Mouse (Mus musculus): Measurements from ENCODE around the gene Arsg. TPM values are rescaled to one million over a fixed set of nuclear protein-coding genes. Genes with fewer than 3 reads are reported as not detected.
A peak's percentile ranks its signal among the peaks of the same experiment; 100 is the strongest.

Arsg gene
- polyA plus RNA-seq (2015; fragmentation: Nextera tagmentation; extraction: Ambion mirVana), result 3.3 and 3.6 TPM in 2 replicates

DNA sequence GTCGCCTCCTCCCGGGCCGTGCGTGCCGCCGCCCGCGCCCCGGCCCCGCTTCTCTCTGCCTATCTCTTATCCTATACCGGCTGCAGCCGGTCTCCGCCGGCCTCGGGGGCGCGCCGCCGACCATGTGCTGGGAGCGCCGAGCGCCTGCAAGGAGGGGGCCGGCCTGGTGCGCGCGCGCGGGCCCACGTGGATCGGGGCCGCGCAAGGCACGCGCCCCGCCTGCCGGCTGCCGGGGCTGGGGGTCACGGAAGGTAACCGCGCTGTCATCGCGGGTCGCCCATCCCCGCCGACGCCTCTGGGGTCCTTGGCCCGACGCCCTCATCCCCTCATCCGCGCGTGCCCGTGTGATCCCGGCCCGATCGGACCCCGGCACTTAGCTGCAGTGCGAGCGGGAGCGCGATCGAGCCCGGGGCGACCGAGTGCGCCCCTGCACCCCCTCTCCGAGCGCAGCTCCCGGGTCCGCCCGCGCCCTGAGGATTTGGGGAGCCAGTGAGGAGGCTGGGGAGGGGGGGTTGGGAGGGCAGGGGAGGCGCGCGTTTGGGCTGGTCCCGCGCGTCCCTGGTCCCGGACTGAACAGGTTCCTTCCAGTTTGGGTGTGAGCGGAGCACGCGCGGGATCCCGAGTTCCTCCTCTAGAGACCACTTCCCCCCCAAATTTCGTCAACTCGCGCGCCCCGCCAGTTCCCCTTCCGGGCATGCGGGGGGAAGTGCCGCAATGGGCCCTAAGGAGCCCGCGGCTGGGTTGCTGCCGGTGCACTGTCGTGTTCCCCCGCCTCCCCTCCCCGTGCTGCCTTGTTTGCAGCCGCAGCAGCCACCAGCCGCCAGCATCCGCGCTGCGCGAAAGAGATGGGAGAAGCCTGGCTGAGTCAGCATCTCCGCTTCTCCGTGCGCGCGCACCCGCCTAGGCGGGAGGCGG lies at the start of gene Arsg, which contains the start of gene Slc16a6:
Gene Arsg (plus strand): TSS at position 204 of the 915 bp plus-strand sequence.
Gene Slc16a6 (minus strand): TSS at position 428 of the 915 bp plus-strand sequence.
- H3K4me3 ChIP-seq (replicated peaks), result peak within 1 kb of the TSS; percentile 80
- H3K4me1 ChIP-seq (replicated peaks), result peaks cover 11% of the 10 kb centered on the region

DNA sequence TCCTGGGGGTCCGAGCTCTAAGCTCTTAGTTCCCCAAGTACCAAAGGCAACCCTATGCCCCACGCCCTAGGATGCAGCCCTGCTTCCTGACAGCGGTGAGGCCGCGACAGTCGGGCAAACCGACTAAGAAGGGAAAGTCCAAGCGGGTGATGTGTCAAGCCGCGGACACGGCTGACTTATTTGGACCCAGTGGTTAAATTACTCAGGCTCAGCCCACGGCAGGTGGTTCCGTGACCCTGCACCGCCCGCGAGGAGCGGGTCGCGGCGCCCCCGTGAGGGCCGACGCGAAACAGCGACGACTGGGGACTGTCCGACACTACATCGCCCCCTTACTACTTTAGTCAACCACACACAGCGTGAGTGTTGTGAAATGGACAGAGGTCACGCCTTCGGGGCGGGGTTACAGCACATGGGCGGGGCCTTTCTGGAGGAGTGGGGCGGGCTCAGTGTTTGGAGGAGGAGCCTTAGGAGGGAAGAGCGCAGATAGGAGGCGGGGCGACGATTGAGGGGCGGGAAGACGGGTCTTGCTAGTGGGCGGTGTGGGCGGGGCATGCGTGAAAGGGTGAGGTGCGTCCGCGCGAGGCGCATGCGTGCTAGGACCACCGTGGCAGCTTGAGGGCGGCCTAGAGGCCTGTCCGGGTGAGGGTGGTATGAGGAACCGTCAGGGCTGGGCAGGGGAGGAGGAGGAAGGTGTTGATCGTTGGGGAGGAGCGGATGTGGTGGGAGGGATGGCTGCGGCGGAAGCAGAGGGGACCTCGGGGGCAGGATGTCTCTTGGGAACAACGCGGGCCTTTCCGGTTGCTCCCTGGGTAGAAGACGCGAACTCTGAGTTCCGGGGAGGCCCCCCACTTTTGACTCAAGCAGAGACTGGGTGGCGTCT lies 47.5 kb upstream of the Arsg start, which contains the start of gene Amz2:
Gene Amz2 (plus strand): TSS at position 555 of the 880 bp plus-strand sequence.
- H3K9me3 ChIP-seq, result no peaks in the 10 kb centered on the region
- H3K4me1 ChIP-seq (replicated peaks), result peaks cover 5% of the 10 kb centered on the region; the same call in 1 of the 2 replicates
- peak; percentile 98 for ATAC-seq
- H3K36me3 ChIP-seq, result peaks cover 13% of the 10 kb centered on the region; the same call in 1 of the 2 replicates
- H3K4me2 ChIP-seq (replicated peaks), result peak within 1 kb of the TSS; percentile 76
- WGBS, result under 1% methylated on average over 65 of the region's 65 CpGs
- peak within 1 kb of the TSS; percentile 88 for H3K27ac ChIP-seq
- no peaks in the 10 kb centered on the region for H3K27me3 ChIP-seq (replicated peaks)
- peak within 1 kb of the TSS; percentile 61 for H3K9ac ChIP-seq
- H3K4me3 ChIP-seq (replicated peaks), result peak within 1 kb of the TSS; percentile 62

More for the DNA sequence above, at the start of gene Arsg, which contains the start of gene Slc16a6:
- under 1% methylated on average over 108 of the region's 111 CpGs for WGBS
- H3K9me3 ChIP-seq, result no peaks in the 10 kb centered on the region
- ATAC-seq, result peak; percentile 93
- H3K27ac ChIP-seq, result peak within 1 kb of the TSS; percentile 92
- H3K9ac ChIP-seq, result peak within 1 kb of the TSS; percentile 87
- no peaks in the 10 kb centered on the region for H3K27me3 ChIP-seq (replicated peaks)
- peak within 1 kb of the TSS; percentile 93 for H3K4me2 ChIP-seq (replicated peaks)
- no peaks in the 10 kb centered on the region for H3K36me3 ChIP-seq

DNA sequence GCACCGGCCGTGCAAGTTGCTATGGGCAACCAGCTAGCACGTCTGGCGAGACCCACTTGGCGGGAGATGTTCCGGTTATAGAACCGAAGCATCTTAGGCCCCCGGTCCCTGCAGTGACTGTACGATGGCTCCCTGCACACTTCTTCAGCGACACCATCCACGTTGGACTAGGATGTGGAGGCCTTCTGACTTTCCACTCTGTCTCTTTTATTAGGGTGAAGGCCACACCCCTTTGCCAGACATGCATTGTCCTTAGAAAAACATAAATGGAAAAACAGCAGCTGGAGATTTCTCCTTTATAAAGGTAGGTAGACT lies 46.9 kb upstream of the Arsg start:
- WGBS, result under 1% methylated on average over 11 of the region's 11 CpGs
- ATAC-seq, result no peak
- peaks cover 5% of the 10 kb centered on the region; the same call in 1 of the 2 replicates for H3K4me1 ChIP-seq (replicated peaks)
- peak overlapping the region; percentile 62 for H3K4me3 ChIP-seq (replicated peaks)
- peaks cover 14% of the 10 kb centered on the region; the same call in 1 of the 2 replicates for H3K36me3 ChIP-seq
- peak overlapping the region; percentile 88 for H3K27ac ChIP-seq
- H3K4me2 ChIP-seq (replicated peaks), result peak overlapping the region; percentile 76
- H3K9me3 ChIP-seq, result no peaks in the 10 kb centered on the region
- H3K9ac ChIP-seq, result peak overlapping the region; percentile 61
- H3K27me3 ChIP-seq (replicated peaks), result no peaks in the 10 kb centered on the region

DNA sequence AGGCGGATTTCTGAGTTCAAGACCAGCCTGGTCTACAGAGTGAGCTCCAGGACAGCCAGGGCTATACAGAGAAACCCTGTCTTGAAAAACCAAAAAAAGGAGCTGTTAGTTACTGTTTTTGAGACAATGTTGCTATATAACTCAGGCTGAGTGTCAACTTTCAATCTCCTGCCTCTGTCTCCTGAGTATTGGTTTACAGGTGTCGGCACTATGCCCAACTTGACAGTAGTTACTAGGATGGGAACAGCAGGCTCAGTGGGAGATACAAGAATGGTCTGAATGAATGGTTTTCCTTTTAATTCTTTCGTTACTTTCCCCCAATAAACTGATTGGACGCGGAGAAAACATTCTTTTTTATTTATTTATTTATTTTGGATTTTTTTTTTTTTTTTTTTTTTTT lies 45.8 kb upstream of the Arsg start:
- ATAC-seq, result no peak
- peaks cover 14% of the 10 kb centered on the region; the same call in 1 of the 2 replicates for H3K36me3 ChIP-seq
- H3K9ac ChIP-seq, result no peak overlapping the region
- H3K27ac ChIP-seq, result no peak overlapping the region
- no peaks in the 10 kb centered on the region for H3K27me3 ChIP-seq (replicated peaks)
- WGBS, result 94% methylated on average over 5 of the region's 5 CpGs
- H3K4me3 ChIP-seq (replicated peaks), result no peak overlapping the region
- no peaks in the 10 kb centered on the region for H3K9me3 ChIP-seq
- H3K4me2 ChIP-seq (replicated peaks), result no peak overlapping the region
- peaks cover 8% of the 10 kb centered on the region; the same call in 1 of the 2 replicates for H3K4me1 ChIP-seq (replicated peaks)

DNA sequence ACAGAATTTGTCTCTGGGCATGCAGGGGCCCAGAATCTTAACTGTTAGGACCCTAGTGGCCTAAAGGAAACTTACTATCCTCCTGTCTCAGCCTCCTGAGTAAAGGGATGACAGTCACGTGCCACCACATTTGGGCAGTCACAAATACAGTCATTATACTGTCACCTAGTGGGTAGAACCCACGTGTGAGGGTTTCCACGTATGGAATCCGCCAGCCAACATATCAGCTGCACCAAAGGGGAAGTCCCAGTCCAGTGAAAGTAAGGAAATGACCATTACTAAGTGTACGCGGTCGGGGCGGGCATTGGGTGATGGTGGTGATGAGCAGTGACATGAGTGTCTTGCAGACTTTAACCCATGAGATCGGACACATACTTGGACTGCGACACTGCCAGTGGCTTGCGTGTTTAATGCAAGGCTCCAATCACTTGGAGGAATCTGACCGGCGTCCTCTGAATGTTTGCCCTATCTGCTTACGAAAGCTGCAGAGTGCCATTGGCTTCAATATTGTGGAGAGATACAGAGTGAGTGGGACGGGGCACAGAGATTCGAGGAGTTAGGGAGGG lies 38.9 kb upstream of the Arsg start:
- 94% methylated on average over 16 of the region's 16 CpGs for WGBS
- Histone ChIP-seq H3K27ac (no peak overlapping the region), H3K27me3 (replicated peaks) (no peaks in the 10 kb centered on the region), H3K4me3 (replicated peaks) (no peak overlapping the region), H3K36me3 (peaks cover 30% of the 10 kb centered on the region; the same call in 1 of the 2 replicates), H3K9ac (no peak overlapping the region), H3K9me3 (no peaks in the 10 kb centered on the region), H3K4me2 (replicated peaks) (no peak overlapping the region), H3K4me1 (replicated peaks) (peaks cover 3% of the 10 kb centered on the region; the same call in 1 of the 2 replicates)
- ATAC-seq, result no peak

DNA sequence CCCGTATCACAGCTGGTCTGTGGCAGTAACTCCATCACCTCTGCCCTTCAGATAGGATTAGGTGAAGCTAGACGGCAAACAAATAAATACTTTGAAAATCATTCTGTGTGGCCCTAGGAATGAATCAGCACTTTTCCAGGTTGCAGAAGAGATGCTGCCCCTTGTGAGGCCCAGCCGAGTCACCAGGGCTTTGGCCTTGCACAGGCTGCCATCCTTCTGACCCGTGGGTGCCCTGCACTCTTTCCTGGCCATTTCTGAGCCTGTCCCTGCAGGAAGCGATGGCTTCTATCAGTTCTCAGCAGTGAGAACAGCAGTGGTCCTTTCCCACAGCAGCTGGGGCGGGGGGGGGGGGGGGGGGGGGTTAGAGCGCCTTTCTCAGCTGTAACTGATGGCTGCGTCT lies 36.3 kb upstream of the Arsg start:
- no peak for ATAC-seq
- Histone ChIP-seq H3K4me2 (replicated peaks) (no peak overlapping the region), H3K27me3 (replicated peaks) (no peaks in the 10 kb centered on the region), H3K9me3 (no peaks in the 10 kb centered on the region), H3K9ac (no peak overlapping the region), H3K36me3 (peaks cover 20% of the 10 kb centered on the region; the same call in 1 of the 2 replicates), H3K4me3 (replicated peaks) (no peak overlapping the region), H3K4me1 (replicated peaks) (peaks cover 7% of the 10 kb centered on the region; the same call in 1 of the 2 replicates), H3K27ac (no peak overlapping the region)
- 70% methylated on average over 8 of the region's 8 CpGs for WGBS

DNA sequence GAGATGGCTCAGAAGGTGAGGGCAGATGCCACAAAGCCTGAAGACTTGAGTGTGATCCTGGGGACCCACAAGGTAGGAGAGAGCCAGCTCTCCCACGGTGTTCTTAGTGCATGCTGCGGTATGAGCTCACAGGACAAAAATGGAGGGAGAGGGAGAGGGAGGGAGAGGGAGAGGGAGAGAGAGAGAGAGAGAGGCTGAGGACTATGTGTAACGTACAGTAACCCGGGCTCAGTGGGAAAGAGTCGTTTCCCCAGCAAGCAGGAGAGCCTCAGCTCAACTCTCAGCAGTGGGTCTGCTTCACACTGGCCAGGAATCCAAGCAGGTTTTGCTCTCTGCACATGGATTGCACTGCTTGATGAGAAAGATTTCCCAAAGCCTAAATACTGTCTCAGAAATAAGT lies 34.0 kb upstream of the Arsg start:
- no peaks in the 10 kb centered on the region for H3K27me3 ChIP-seq (replicated peaks)
- H3K9ac ChIP-seq, result no peak overlapping the region; the same call in 1 of the 2 replicates
- H3K4me3 ChIP-seq (replicated peaks), result no peak overlapping the region
- peaks cover 7% of the 10 kb centered on the region; the same call in 1 of the 2 replicates for H3K4me1 ChIP-seq (replicated peaks)
- peaks cover 16% of the 10 kb centered on the region; the same call in 1 of the 2 replicates for H3K36me3 ChIP-seq
- ATAC-seq, result peak; percentile 57
- H3K4me2 ChIP-seq (replicated peaks), result peak overlapping the region; percentile 89
- 6% methylated on average over 5 of the region's 5 CpGs for WGBS
- 0 out of 2 replicates have a peak overlapping the region, but pooled peaks have one; percentile 10 for H3K27ac ChIP-seq
- H3K9me3 ChIP-seq, result no peaks in the 10 kb centered on the region

DNA sequence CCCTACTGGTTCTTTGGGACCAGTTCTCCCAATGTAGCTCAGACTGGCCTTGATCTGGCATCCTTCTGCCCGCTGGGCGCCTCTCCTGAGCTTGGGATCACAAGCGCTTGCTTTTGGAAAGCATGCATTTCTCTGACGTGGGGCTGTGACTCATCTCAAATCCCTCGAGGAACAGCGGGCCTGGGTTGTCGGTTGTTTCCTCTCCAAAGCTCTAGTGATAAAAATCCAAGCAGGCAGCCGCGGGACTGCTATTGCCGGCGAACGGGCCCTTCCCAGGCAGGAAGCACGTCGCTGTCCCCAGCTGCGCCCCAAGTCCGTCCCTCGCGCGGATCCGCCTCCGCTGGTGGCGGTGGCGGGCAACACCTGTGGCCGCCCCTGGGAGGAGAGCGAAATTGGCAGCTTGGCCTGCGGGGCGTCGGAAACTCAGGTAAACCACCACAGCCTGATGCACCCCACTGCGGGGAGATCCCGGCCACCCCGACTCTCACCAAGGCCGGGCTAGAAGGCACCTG lies 33.3 kb upstream of the Arsg start:
- peak overlapping the region; percentile 76 for H3K9ac ChIP-seq
- H3K4me2 ChIP-seq (replicated peaks), result peak overlapping the region; percentile 89
- H3K27ac ChIP-seq, result peak overlapping the region; percentile 10; the same call in 1 of the 2 replicates
- H3K27me3 ChIP-seq (replicated peaks), result no peaks in the 10 kb centered on the region
- H3K36me3 ChIP-seq, result peaks cover 13% of the 10 kb centered on the region; the same call in 1 of the 2 replicates
- H3K4me3 ChIP-seq (replicated peaks), result peak overlapping the region; percentile 51
- WGBS, result 2% methylated on average over 32 of the region's 32 CpGs
- peaks cover 7% of the 10 kb centered on the region; the same call in 1 of the 2 replicates for H3K4me1 ChIP-seq (replicated peaks)
- peak; percentile 92 for ATAC-seq
- H3K9me3 ChIP-seq, result no peaks in the 10 kb centered on the region

DNA sequence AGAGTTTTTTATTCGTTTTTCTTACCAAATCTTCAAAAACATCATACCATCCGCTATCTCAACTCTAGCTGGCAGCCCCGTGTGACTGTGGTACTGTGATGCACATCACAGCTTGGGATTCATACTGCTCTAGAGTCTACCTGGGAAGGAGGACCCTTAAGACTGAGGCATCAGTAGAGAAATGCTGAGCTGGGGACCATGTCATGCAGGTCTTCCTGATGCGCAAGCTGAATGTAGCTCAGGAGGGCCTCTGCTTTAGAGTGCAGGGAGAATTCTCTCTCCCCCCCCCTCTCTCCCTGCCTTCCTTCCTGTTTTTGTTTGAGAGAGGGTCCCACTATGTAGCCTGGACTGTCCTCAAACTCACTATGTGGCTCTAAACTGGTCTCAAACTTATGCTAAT lies 32.5 kb upstream of the Arsg start:
- H3K36me3 ChIP-seq, result 0 out of 2 replicates have a peak, but pooled peaks cover 7% of the 10 kb centered on the region
- WGBS, result 66% methylated on average over 4 of the region's 4 CpGs
- peak overlapping the region; percentile 51 for H3K4me3 ChIP-seq (replicated peaks)
- no peak for ATAC-seq
- no peak overlapping the region for H3K27ac ChIP-seq
- no peaks in the 10 kb centered on the region for H3K27me3 ChIP-seq (replicated peaks)
- no peaks in the 10 kb centered on the region for H3K9me3 ChIP-seq
- peaks cover 7% of the 10 kb centered on the region; the same call in 1 of the 2 replicates for H3K4me1 ChIP-seq (replicated peaks)
- peak overlapping the region; percentile 89 for H3K4me2 ChIP-seq (replicated peaks)
- H3K9ac ChIP-seq, result peak overlapping the region; percentile 76; the same call in 1 of the 2 replicates

DNA sequence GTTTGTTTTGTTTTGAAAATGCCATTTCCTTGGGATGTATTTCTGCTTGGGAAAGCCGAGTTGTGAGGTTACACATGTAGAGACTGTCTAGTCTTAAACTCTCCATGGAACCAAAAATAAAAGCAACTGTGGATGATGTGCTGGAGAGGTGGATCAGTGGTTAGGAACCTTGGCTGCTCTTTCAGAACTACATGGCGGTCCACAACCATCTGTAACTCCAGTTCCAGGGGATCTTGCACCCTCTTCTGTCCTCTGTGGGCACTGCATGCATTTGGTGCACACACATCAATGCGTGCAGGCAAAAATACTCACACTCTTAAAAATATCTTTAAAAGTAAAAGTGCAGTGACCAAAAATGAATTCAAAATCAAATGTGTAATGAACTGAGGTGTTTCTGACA lies 32.1 kb upstream of the Arsg start:
- ATAC-seq, result no peak
- Histone ChIP-seq H3K4me1 (replicated peaks) (peaks cover 7% of the 10 kb centered on the region; the same call in 1 of the 2 replicates), H3K36me3 (0 out of 2 replicates have a peak, but pooled peaks cover 6% of the 10 kb centered on the region), H3K27me3 (replicated peaks) (no peaks in the 10 kb centered on the region), H3K4me3 (replicated peaks) (no peak overlapping the region), H3K9me3 (no peaks in the 10 kb centered on the region), H3K4me2 (replicated peaks) (no peak overlapping the region; the same call in 1 of the 2 replicates), H3K27ac (no peak overlapping the region), H3K9ac (no peak overlapping the region)
- 64% methylated on average over 3 of the region's 3 CpGs for WGBS

DNA sequence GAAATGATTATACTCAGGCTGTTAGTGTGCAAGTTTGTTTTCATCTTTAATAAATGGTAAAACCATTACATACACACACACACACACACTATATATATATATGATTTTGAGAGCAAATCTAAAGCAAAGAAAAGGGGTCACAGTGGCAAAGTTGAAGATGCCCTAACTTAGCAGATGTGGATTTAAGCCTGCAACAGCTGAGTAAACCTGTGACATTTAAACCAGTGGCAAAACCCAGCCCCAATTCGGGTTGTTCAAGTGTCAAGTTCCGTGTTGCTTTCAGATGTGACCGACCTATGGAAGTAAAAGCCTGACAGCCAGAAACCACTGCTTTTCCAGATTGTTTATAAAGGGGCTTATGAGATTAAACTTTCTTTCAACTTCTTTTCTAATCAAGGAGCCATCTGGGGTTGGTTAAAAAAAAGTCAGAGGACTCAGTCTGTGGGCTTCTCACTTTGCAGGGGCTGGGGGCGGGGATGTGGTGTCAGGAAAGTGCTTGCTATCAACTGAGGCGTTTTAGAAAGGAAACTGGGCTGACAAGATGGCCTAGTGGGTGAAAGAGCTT lies 30.9 kb upstream of the Arsg start:
- Histone ChIP-seq H3K27me3 (replicated peaks) (no peaks in the 10 kb centered on the region), H3K27ac (no peak overlapping the region), H3K4me3 (replicated peaks) (no peak overlapping the region), H3K36me3 (0 out of 2 replicates have a peak, but pooled peaks cover 3% of the 10 kb centered on the region), H3K4me2 (replicated peaks) (no peak overlapping the region), H3K9me3 (no peaks in the 10 kb centered on the region), H3K9ac (no peak overlapping the region), H3K4me1 (replicated peaks) (peaks cover 7% of the 10 kb centered on the region; the same call in 1 of the 2 replicates)
- 30% methylated on average over 5 of the region's 5 CpGs for WGBS
- ATAC-seq, result no peak
